Mouse (Mus musculus): ENCODE data around the gene Setd3.
A peak's percentile ranks its signal among the peaks of the same experiment; 100 is the strongest.

Gene Setd3

GRCm38 (mm10) chr12:108203895-108204294 is 24.8 kb upstream of the Setd3 start:
- no peak for DNase-seq (ENCODE audit: low spot score)

GRCm38 (mm10) chr12:108200094-108200493 is 21.0 kb upstream of the Setd3 start:
- DNase-seq (ENCODE audit: low spot score), result no peak

GRCm38 (mm10) chr12:108198447-108198846 is 19.3 kb upstream of the Setd3 start:
- DNase-seq (ENCODE audit: low spot score), result no peak

DNA sequence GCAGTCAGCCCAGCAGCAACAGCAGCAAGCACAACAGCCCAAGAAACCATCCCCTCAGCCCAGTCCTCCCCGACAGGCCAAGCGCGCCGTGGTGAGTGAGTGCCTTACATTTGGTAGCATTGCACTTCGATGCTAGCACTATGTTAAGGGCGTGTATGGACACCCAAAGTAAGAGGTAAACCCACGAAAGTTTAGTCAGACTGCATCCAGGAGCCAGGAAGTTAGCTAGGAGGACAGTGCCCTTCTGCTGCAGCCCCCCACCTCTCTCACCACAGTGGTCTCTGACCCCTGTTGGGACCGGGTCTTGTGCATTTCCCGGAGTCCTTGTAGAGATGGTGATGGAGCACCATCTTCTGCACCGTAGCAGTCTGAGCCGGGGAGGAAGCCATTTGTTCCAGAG is 16.6 kb upstream of the Setd3 start:
- no peak for DNase-seq (ENCODE audit: low spot score)

DNA sequence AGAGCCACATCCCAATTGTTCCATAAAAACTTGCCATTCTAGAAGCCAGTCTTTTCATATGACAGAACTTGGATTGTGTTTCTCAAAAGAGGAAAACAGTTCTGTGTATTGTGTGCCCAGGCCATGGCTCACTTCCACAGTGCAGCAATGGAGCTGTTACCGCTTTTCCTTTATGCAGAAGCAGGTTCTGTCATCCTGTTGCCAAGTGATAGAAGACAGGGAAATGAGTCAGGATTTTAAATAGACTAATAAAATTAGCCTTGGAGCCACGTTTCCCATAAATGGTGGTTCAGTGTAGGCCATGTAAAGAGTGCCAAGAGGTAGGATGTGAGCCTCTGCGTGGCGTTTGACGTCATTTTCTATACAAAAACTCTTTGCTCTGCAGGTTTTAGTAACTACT is 14.8 kb upstream of the Setd3 start:
- DNase-seq (ENCODE audit: low spot score), result no peak

GRCm38 (mm10) chr12:108187541-108188091 is 8.5 kb upstream of the Setd3 start:
- no peak for DNase-seq (ENCODE audit: low spot score)

DNA sequence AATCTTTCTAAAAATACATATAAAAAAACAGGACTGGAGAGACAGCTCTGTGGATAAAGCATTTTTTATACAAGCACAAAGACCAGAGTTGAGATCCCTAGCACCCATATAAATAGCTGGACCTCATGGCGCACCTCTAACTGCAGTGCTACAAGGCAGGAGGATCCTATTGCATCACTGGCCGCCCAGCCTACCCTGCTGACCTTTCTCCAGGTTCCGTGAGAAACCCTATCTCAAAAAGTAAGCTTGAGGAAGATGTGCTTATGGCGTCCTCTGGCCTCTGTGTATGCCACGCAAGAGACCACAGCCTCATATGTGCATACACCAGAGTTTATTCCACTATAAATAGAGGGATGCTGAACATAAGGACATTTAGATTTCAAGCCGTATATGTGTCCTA is 2.6 kb upstream of the Setd3 start:
- no peak for DNase-seq (ENCODE audit: low spot score)

- peak; percentile 92 for DNase-seq (ENCODE audit: low spot score)
Measured at GRCm38 (mm10) chr12:108179321-108180266, 480 bp upstream of the Setd3 start, which contains the start of gene Ccnk. Ccnk (plus strand) TSS chr12:108179579.

- DNase-seq (ENCODE audit: low spot score), result peak; percentile 43
Measured at GRCm38 (mm10) chr12:108178331-108179245, 526 bp downstream of the Setd3 start.

DNA sequence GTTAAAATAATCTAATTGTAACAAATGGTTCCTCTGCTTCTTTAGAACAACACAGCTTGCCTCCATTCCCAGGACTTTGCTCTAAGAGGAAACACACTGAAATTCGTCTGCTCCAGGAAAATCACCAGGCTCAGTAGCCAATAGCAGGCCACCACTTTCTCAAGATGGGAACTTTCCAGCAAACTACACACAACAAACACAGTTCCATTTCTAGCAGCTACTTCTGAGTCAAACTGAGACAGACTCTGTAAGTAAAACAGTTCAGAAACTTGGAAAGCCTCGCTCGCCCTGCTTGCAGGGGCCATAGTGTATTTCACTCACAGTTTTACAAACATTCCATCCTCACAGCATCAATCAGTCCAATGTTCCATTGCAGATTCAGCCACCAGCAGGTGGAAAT is 2.7 kb downstream of the Setd3 start:
- no peak for DNase-seq (ENCODE audit: low spot score)

GRCm38 (mm10) chr12:108174606-108175505 is 4.3 kb downstream of the Setd3 start:
- no peak for DNase-seq (ENCODE audit: low spot score)

GRCm38 (mm10) chr12:108172639-108173038 is 6.5 kb downstream of the Setd3 start:
- no peak for DNase-seq (ENCODE audit: low spot score)

DNA sequence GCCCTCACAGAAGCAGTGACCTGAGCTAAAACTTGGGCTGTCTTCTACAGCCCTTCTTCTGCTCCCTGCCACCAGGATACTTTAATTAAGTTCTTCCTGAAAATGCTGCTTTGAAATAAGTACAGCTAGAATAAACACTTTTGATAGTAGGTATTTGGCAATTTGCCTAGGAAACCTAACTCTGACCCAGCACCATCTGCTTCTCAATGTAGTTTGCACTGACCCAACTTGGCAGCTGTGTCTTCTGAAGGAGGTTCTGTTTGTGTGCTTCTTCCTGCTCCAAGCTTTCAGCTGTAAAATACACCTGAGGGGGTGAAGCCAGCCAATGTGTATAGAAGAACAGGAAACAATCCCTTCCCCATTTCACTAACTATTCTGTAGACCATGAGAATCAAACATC is 7.8 kb downstream of the Setd3 start:
- no peak for DNase-seq (ENCODE audit: low spot score)

DNA sequence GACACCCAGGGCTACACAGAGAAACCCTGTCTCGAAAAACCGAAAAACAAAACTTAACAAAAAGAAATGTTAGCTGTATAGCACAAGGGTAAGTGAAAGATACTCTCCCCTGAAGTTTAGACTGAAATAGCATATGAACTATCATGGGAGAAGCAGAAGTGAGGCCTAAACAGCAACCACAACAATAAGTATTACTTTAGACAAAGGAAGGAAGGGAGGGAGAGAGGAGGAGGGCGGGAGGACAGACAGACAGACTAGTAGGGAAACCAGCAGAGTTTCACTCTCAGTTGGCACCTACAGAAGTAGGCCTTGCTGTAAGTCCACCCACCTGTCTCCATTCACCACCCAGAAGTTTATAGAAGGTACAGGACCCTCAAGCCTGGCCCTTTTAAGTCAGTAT is 8.6 kb downstream of the Setd3 start:
- no peak for DNase-seq (ENCODE audit: low spot score)

DNA sequence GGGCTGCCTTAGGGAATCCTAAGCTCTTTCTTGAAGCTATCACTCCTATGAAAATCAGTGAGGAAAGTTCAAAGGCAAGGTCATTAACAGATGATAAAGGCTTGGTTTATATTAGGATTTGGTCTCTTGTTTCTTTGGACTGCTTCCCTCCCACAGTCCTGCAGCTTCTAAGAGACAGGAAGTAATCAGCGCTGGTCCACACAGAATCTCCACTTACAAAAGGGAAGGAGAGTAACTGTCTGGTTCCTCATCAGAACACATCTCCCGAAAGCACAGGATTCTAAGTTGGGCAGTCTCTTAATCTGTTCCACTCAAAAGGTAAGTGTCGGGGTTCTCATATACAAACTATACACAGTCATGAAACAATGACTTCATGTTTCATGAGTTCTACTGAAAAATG is 10.2 kb downstream of the Setd3 start:
- DNase-seq (ENCODE audit: low spot score), result no peak

GRCm38 (mm10) chr12:108163706-108164105 is 15.4 kb downstream of the Setd3 start:
- DNase-seq (ENCODE audit: low spot score), result no peak

DNA sequence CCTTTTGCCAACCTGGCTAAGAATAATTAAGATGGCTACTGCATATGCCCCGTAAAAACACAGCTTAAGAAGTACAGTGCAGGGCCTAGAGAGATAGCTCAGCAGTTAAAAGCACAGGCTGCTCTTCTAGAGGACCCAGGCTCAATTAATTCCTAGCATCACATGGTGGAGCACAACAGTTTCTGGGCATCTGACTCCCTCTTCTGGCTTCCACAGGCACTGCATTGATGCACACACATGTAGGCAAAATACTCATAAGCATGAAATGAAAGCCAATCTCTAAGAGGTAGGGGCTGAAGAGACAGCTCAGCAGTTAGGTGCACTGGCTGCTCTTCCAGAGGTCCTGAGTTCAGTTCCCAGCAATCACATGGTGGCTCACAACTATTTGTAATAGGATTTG is 17.1 kb downstream of the Setd3 start:
- DNase-seq (ENCODE audit: low spot score), result no peak

GRCm38 (mm10) chr12:108159863-108160262 is 19.3 kb downstream of the Setd3 start:
- DNase-seq (ENCODE audit: low spot score), result no peak

GRCm38 (mm10) chr12:108152743-108153142 is 26.4 kb downstream of the Setd3 start:
- DNase-seq (ENCODE audit: low spot score), result no peak

- no peak for DNase-seq (ENCODE audit: low spot score)
Measured at GRCm38 (mm10) chr12:108149764-108150163, 29.4 kb downstream of the Setd3 start.

GRCm38 (mm10) chr12:108145198-108145597 is 33.9 kb downstream of the Setd3 start:
- no peak for DNase-seq (ENCODE audit: low spot score)

Data from ovary, postnatal 14 days (tissue).